Mouse (Mus musculus): ENCODE data around the gene Asap2. TPM values are rescaled to one million over a fixed set of nuclear protein-coding genes. Genes with fewer than 3 reads are reported as not detected.

Gene Asap2
- polyA plus RNA-seq, 1 experiment from 2014 or later, result 6.1 TPM

DNA sequence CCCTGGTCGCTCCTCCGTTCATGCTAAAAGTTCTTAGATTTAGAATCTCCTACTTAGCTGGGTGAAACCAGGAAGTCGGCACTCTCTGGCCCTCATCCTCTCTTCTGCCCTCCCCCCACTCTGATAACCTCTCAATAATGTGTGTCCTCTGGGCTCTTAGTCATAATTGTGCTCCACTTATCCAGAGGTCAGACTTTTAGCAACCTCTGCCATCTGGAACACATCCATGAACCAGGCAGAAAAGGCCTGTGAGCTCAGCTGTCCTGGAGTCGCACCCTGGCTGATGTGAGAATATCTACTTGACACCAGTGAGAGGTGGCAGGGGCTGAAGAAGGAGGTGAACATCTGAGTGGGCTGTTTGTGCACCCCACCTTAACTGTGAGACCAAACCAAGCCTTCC, 156.6 kb downstream of the Asap2 start:
- Histone ChIP-seq H3K4me2 (no peak overlapping the region), H3K9me3 (replicated peaks) (no peaks in the 10 kb centered on the region), H3K9ac (no peak overlapping the region), H3K27ac (no peak overlapping the region), H3K27me3 (no peaks in the 10 kb centered on the region), H3K4me1 (replicated peaks) (peaks cover 20% of the 10 kb centered on the region), H3K4me3 (no peak overlapping the region), H3K36me3 (no peaks in the 10 kb centered on the region)
- ATAC-seq (replicated peaks; ENCODE audit: insufficient number of reproducible peaks, insufficient read depth, low FRiP score, low read depth), result no peak
- 30% methylated on average over 4 of the region's 4 CpGs for WGBS

DNA sequence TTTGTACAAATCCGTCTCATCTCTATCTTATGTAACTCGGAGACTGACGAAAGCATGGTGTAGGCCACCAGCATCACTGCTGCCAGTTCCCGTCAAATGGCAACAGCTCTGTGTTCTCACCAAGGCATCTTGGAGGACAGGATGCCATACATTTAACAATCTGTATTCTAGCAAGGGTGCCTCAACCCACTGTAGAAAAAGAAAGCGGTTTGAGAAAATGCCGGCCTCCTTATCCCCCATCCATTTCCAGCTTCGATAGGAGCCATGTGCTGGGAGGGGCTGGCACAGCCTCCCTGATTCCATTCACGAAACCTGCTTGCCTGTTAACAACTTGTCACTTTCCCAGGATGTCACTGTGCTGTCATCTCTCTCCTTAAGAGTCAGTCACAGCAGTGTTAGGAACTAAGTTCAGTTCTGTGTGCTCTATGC, 163.0 kb downstream of the Asap2 start:
- Histone ChIP-seq H3K36me3 (no peaks in the 10 kb centered on the region), H3K27ac (no peak overlapping the region), H3K4me3 (no peak overlapping the region), H3K4me1 (replicated peaks) (peaks cover 39% of the 10 kb centered on the region), H3K4me2 (no peak overlapping the region), H3K9ac (no peak overlapping the region), H3K9me3 (replicated peaks) (no peaks in the 10 kb centered on the region), H3K27me3 (no peaks in the 10 kb centered on the region)
- ATAC-seq (replicated peaks; ENCODE audit: insufficient number of reproducible peaks, insufficient read depth, low FRiP score, low read depth), result no peak
- 58% methylated on average over 8 of the region's 8 CpGs for WGBS

- Histone ChIP-seq H3K36me3 (no peaks in the 10 kb centered on the region), H3K4me1 (replicated peaks) (peaks cover 54% of the 10 kb centered on the region), H3K27me3 (no peaks in the 10 kb centered on the region), H3K9me3 (replicated peaks) (no peaks in the 10 kb centered on the region), H3K4me2 (0 out of 2 replicates have a peak overlapping the region, but pooled peaks have one; percentile 18), H3K27ac (peak overlapping the region; percentile 54; the same call in 1 of the 2 replicates), H3K4me3 (no peak overlapping the region), H3K9ac (no peak overlapping the region)
- ATAC-seq (replicated peaks; ENCODE audit: insufficient number of reproducible peaks, insufficient read depth, low FRiP score, low read depth), result peak; percentile 82
- WGBS, result 62% methylated on average over 4 of the region's 4 CpGs
Measured at GRCm38 (mm10) chr12:21155062-21155461, 164.8 kb downstream of the Asap2 start.

DNA sequence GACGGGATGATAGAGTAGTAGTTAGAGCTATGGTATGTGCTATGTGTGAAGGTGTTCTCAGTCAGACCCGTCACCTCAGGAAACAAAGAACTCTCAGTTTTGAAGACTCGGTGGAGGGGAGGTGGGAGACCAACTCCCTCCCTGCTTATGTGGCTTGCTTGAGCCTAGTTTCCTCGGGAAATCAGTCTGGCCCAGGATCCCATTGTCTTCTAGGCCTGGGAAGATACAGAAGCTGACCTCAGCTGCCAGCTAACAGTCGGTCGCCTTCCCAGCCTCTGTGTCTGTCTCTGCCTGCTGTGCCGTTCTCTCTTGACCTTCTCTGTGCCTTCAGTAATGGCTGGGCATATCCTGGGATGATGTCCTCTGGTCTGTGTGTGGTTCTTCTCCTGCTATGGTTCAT, 169.0 kb downstream of the Asap2 start:
- Histone ChIP-seq H3K27ac (peak overlapping the region; percentile 35), H3K4me2 (no peak overlapping the region), H3K4me3 (no peak overlapping the region), H3K9ac (no peak overlapping the region), H3K4me1 (replicated peaks) (peaks cover 60% of the 10 kb centered on the region), H3K9me3 (replicated peaks) (no peaks in the 10 kb centered on the region), H3K36me3 (no peaks in the 10 kb centered on the region), H3K27me3 (no peaks in the 10 kb centered on the region)
- 51% methylated on average over 7 of the region's 7 CpGs for WGBS
- no peak for ATAC-seq (replicated peaks; ENCODE audit: insufficient number of reproducible peaks, insufficient read depth, low FRiP score, low read depth)

DNA sequence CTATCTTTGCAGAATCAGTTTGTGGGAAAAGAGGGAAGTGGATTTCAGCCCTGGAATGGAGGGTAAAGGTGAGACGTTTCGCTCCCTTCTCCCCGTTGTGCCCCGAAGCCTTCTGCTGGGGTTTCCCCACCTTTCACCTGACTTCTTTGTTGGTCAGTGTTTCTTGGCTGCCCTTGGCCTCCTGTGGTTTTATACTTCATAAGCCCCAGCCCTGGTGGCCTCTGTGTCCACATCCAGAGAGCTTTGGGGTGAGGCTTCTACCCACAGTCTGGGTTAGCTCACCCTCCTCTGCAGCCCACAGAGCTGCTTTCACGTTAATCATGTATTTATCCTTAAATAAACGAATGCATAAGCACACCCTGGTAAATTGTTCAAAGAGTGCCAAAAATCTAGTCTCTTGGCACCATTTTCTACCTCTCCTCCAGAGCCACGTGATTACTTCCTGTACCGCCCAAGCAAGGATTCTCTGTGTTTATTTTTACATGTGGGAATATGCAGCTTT, 170.1 kb downstream of the Asap2 start:
- H3K9me3 ChIP-seq (replicated peaks), result no peaks in the 10 kb centered on the region
- H3K4me3 ChIP-seq, result no peak overlapping the region
- H3K4me1 ChIP-seq (replicated peaks), result peaks cover 58% of the 10 kb centered on the region
- 0 out of 2 replicates have a peak, but pooled peaks have one; percentile 32 for ATAC-seq (replicated peaks; ENCODE audit: insufficient number of reproducible peaks, insufficient read depth, low FRiP score, low read depth)
- 47% methylated on average over 8 of the region's 8 CpGs for WGBS
- H3K9ac ChIP-seq, result no peak overlapping the region
- H3K27me3 ChIP-seq, result no peaks in the 10 kb centered on the region
- no peaks in the 10 kb centered on the region for H3K36me3 ChIP-seq
- H3K27ac ChIP-seq, result peak overlapping the region; percentile 35; the same call in 1 of the 2 replicates
- peak overlapping the region; percentile 8; the same call in 1 of the 2 replicates for H3K4me2 ChIP-seq

GRCm38 (mm10) chr12:21161841-21162240, 171.6 kb downstream of the Asap2 start:
- no peaks in the 10 kb centered on the region for H3K36me3 ChIP-seq
- H3K4me3 ChIP-seq, result no peak overlapping the region
- 82% methylated on average over 4 of the region's 4 CpGs for WGBS
- H3K9me3 ChIP-seq (replicated peaks), result no peaks in the 10 kb centered on the region
- H3K27me3 ChIP-seq, result no peaks in the 10 kb centered on the region
- no peak overlapping the region for H3K4me2 ChIP-seq
- no peak overlapping the region for H3K27ac ChIP-seq
- H3K4me1 ChIP-seq (replicated peaks), result peaks cover 59% of the 10 kb centered on the region
- no peak for ATAC-seq (replicated peaks; ENCODE audit: insufficient number of reproducible peaks, insufficient read depth, low FRiP score, low read depth)
- H3K9ac ChIP-seq, result no peak overlapping the region

- H3K36me3 ChIP-seq, result no peaks in the 10 kb centered on the region
- ATAC-seq (replicated peaks; ENCODE audit: insufficient number of reproducible peaks, insufficient read depth, low FRiP score, low read depth), result no peak
- H3K27me3 ChIP-seq, result no peaks in the 10 kb centered on the region
- H3K4me3 ChIP-seq, result no peak overlapping the region
- H3K27ac ChIP-seq, result peak overlapping the region; percentile 58; the same call in 1 of the 2 replicates
- H3K4me1 ChIP-seq (replicated peaks), result peaks cover 66% of the 10 kb centered on the region
- 67% methylated on average over 3 of the region's 3 CpGs for WGBS
- H3K9me3 ChIP-seq (replicated peaks), result no peaks in the 10 kb centered on the region
- H3K9ac ChIP-seq, result no peak overlapping the region
- H3K4me2 ChIP-seq, result no peak overlapping the region
Measured at GRCm38 (mm10) chr12:21163706-21164105, 173.4 kb downstream of the Asap2 start.

- Histone ChIP-seq H3K36me3 (no peaks in the 10 kb centered on the region), H3K4me2 (no peak overlapping the region), H3K27me3 (no peaks in the 10 kb centered on the region), H3K27ac (peak overlapping the region; percentile 58), H3K9ac (no peak overlapping the region), H3K4me1 (replicated peaks) (peaks cover 63% of the 10 kb centered on the region), H3K4me3 (no peak overlapping the region), H3K9me3 (replicated peaks) (no peaks in the 10 kb centered on the region)
- WGBS, result 70% methylated on average over 8 of the region's 8 CpGs
- ATAC-seq (replicated peaks; ENCODE audit: insufficient number of reproducible peaks, insufficient read depth, low FRiP score, low read depth), result no peak
Measured at GRCm38 (mm10) chr12:21164251-21164650, 174.0 kb downstream of the Asap2 start.

GRCm38 (mm10) chr12:21165157-21165556, 174.9 kb downstream of the Asap2 start:
- ATAC-seq (replicated peaks; ENCODE audit: insufficient number of reproducible peaks, insufficient read depth, low FRiP score, low read depth), result no peak
- 82% methylated on average over 3 of the region's 3 CpGs for WGBS
- H3K27me3 ChIP-seq, result no peaks in the 10 kb centered on the region
- H3K4me2 ChIP-seq, result no peak overlapping the region
- no peaks in the 10 kb centered on the region for H3K36me3 ChIP-seq
- no peak overlapping the region for H3K9ac ChIP-seq
- no peak overlapping the region for H3K4me3 ChIP-seq
- H3K27ac ChIP-seq, result no peak overlapping the region
- peaks cover 55% of the 10 kb centered on the region for H3K4me1 ChIP-seq (replicated peaks)
- H3K9me3 ChIP-seq (replicated peaks), result no peaks in the 10 kb centered on the region

DNA sequence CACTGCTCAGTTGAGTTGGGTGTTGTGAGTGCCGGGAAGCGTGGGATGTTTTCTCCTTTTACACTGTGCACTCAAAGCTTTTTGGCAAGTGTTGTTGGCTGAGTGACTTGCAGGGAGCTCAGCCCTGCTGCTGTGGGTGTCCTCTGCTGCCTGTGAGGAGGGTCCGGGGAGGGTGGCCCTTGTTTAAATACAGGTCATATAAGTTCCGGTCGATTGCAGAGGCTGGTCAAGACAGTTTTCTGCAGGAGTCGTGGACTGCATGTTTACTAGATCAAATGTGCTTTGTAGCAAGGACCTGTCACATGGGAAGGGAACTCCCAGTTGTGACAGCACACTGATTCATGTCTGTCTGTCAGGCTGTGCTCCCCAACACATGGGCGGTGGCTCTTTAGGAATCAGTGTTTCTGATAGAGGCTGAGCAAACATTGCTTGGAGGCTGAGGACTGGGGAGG, 175.7 kb downstream of the Asap2 start:
- WGBS, result 52% methylated on average over 7 of the region's 7 CpGs

DNA sequence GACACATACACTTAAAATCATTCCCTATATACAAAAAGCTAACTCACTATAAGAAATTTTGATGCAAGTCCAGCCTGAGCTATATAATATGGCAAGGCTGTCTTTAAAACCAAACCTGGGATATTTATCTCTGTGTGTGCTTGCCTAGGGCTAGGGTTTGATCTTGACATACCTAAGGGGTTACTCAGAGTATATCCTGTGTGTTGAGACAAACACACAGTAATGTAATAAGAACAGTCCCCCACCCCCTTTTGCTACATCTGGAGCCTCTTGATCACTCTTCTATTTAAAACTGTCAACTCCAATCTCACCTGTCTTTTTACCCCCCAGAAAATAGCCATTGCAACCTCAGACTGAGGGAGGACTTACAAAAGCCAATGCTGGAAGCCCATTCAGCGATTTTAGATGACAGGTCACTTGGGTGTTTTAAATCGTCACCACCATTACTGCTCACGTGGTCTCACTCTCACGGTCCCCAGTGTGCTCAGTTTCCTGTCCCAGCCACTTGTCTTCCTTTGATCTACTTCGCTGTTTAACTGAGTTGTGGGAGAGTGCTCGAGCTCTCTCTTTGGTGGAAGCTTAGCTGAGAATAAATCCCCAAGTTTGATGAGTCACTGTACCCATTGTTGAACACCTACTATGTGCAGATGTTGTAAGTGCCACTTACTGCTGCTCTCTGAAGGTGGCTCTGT, 176.8 kb downstream of the Asap2 start:
- 21% methylated on average over 6 of the region's 6 CpGs for WGBS
- H3K9ac ChIP-seq, result no peak overlapping the region
- no peaks in the 10 kb centered on the region for H3K27me3 ChIP-seq
- H3K4me1 ChIP-seq (replicated peaks), result peaks cover 56% of the 10 kb centered on the region
- H3K9me3 ChIP-seq (replicated peaks), result no peaks in the 10 kb centered on the region
- no peaks in the 10 kb centered on the region for H3K36me3 ChIP-seq
- H3K27ac ChIP-seq, result peak overlapping the region; percentile 10
- no peak overlapping the region for H3K4me3 ChIP-seq
- H3K4me2 ChIP-seq, result no peak overlapping the region
- no peak for ATAC-seq (replicated peaks; ENCODE audit: insufficient number of reproducible peaks, insufficient read depth, low FRiP score, low read depth)

More for the DNA sequence above, 175.7 kb downstream of the Asap2 start:
- peaks cover 54% of the 10 kb centered on the region for H3K4me1 ChIP-seq (replicated peaks)
- no peak overlapping the region for H3K9ac ChIP-seq
- no peaks in the 10 kb centered on the region for H3K27me3 ChIP-seq
- H3K4me2 ChIP-seq, result no peak overlapping the region
- no peak for ATAC-seq (replicated peaks; ENCODE audit: insufficient number of reproducible peaks, insufficient read depth, low FRiP score, low read depth)
- H3K4me3 ChIP-seq, result no peak overlapping the region
- H3K36me3 ChIP-seq, result no peaks in the 10 kb centered on the region
- H3K9me3 ChIP-seq (replicated peaks), result no peaks in the 10 kb centered on the region
- H3K27ac ChIP-seq, result peak overlapping the region; percentile 54; the same call in 1 of the 2 replicates

- no peaks in the 10 kb centered on the region for H3K36me3 ChIP-seq
- peaks cover 56% of the 10 kb centered on the region for H3K4me1 ChIP-seq (replicated peaks)
- peak overlapping the region; percentile 10 for H3K27ac ChIP-seq
- no peak overlapping the region for H3K4me3 ChIP-seq
- ATAC-seq (replicated peaks; ENCODE audit: insufficient number of reproducible peaks, insufficient read depth, low FRiP score, low read depth), result no peak
- H3K9ac ChIP-seq, result no peak overlapping the region
- no peaks in the 10 kb centered on the region for H3K9me3 ChIP-seq (replicated peaks)
- no peaks in the 10 kb centered on the region for H3K27me3 ChIP-seq
- WGBS, result 64% methylated on average over 4 of the region's 4 CpGs
- H3K4me2 ChIP-seq, result peak overlapping the region; percentile 13; the same call in 1 of the 2 replicates
Measured at GRCm38 (mm10) chr12:21167741-21168140, 177.5 kb downstream of the Asap2 start.
